Mouse (Mus musculus): ENCODE results near the gene Faap20.
A peak's percentile ranks its signal among the peaks of the same experiment; 100 is the strongest.

Faap20 gene

DNA sequence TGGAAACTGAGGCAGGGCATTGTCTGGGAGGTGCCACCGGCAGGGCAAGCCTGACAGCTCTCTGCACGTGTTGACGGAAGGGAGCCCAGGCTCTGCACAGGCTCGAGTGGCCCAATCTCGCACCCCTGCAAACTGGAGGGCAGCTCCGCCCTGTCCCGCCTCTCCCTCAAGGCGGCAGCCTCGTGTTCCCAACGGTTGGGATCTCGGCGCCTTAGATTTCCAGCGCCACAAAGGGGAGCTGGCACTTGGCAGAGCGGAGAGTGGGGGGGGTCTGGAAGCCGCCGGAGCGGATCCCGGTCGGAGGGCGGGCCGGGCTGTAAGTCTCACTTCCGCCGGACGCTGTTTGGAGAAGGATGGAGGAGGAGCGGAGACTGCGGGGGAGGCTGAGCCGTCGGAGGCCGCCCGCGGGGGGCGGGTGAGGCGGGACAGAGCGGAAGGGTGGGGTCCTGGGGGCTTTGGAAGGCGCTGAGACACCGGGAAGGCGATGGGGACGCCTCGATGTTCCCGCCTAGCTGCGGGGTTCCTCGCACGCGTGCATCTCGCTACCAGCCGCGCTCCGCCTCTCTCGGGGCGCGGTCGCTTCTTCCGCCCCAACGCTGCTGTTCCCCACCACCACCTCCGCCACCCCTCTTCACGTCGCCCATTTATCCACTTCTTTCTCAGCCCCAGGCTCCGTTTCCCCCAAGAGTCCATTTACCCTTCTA lies at the start of gene Faap20:
Gene Faap20, plus strand, starts transcription at position 155 of the 704 bp plus-strand sequence.
- peak; percentile 82 to 90 for DNase-seq (ENCODE audit: low spot score in 2 of 2)

DNA sequence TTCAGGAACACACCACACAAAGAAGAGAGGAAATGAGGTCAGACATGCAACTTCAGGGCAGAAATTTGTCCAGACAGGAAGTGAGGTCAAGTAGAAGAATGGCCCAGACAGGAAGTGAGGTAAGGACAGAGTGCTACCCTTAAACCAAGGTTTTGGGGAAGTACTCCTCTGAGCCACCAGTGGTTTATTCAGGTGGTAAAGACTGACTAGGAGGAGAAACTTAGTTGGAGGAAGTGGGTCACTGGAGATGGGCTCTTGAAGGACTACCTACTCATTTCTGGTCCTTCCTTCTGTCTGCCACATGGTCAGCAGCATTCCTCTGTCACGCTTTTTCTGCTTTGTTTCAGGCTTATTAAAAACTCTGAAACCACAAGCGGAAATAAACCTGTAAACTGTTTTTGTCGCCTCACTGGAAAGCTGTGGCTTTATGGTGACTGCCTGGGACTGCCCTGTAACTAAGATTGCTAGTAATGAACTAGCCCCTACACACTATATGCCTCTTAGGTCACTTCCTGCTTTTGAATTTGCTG lies 48.7 kb upstream of the Faap20 start:
- no peak for DNase-seq (ENCODE audit: low spot score in 2 of 2)

DNA sequence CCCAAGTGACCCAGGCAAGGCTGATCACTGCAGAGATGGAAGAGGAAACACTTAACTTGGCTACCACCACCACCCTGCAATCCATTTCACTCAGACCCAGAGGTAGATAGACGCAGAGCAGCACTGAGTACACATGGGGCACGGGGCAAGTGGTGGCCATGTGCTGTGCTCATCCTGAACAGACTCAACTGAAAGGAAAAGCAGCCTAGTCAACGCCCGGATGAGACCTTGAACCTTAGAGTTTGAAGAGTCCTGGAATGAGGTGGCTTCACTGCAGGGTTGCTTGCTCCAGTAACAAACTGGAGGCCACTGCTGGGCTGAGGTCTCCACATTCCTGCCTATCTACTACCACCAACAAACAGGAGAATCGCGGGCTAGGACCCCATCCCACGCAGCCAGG lies 47.8 kb upstream of the Faap20 start:
- no peak for DNase-seq (ENCODE audit: low spot score in 2 of 2)

DNA sequence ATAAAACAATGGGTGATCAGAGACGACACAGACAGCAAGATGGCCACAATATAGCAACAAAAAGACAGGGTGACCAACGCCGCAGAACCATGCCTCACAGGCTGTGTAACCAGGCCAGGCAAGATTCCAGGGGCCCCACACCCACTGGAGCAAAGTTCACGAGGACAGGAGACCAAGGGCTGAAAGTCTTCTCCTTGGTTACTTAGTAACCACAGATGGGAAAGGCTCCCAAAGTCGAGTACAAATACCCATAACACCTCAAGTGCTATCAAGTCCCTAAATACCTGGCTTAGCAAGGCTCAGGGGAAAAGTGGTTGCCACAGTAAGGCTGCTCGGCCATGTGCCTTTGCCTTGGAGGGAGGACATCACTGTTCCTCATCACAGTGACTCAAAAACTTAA lies 43.7 kb upstream of the Faap20 start:
- peak; percentile 65 to 74 for DNase-seq (ENCODE audit: low spot score in 2 of 2)

- DNase-seq (ENCODE audit: low spot score in 2 of 2), result no peak
Observed at GRCm38 (mm10) chr4:155206498-155206897, 43.1 kb upstream of the Faap20 start.

GRCm38 (mm10) chr4:155207841-155208240 lies 41.8 kb upstream of the Faap20 start:
- no peak for DNase-seq (ENCODE audit: low spot score in 2 of 2)

GRCm38 (mm10) chr4:155208613-155209012 lies 41.0 kb upstream of the Faap20 start:
- no peak for DNase-seq (ENCODE audit: low spot score in 2 of 2)

GRCm38 (mm10) chr4:155209079-155209478 lies 40.5 kb upstream of the Faap20 start:
- DNase-seq (ENCODE audit: low spot score in 2 of 2), result no peak

GRCm38 (mm10) chr4:155209494-155209893 lies 40.1 kb upstream of the Faap20 start:
- no peak for DNase-seq (ENCODE audit: low spot score in 2 of 2)

GRCm38 (mm10) chr4:155213052-155213751 lies 36.4 kb upstream of the Faap20 start:
- no peak for DNase-seq (ENCODE audit: low spot score in 2 of 2)

- no peak for DNase-seq (ENCODE audit: low spot score in 2 of 2)
Observed at GRCm38 (mm10) chr4:155213752-155214054, 35.9 kb upstream of the Faap20 start.

DNA sequence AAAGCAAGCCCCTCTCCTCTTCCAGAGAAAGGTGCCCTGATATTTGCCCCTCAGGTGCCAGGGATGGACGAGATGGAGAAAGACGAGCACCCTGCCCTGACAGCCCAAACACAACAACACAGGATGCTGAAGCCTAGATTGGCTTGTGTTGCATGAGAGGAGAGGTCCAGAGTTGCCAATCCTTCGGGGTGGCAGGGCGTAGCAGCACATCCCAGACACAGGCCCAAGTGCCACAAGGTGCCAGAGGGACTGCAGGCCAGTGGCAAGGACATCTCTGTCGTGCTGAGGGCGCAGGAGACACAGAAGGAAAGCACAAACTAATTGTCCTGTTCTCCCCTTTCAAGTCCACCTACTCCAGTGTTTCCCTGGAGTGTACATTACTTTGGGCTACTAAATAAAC lies 35.4 kb upstream of the Faap20 start:
- DNase-seq (ENCODE audit: low spot score in 2 of 2), result no peak

DNA sequence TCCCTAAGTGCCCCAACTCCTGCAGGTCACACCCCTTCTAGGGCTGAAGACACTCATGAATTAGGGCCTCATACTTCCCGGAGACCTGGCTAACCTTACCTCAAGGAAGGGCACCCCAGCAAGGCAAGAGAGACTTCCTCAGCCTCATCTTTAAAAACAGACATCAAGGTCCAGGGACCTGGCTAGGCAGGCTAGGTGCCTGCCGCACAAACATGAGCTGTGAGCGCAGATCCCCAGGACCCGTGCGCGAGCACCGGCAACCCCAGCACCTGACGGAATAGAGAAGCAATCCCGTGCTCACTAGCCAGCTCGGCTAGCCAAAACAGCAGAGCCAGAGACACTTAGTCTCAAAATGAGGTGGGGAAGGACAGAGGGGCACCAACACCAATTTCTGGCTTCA lies 34.8 kb upstream of the Faap20 start:
- DNase-seq (ENCODE audit: low spot score in 2 of 2), result no peak

DNA sequence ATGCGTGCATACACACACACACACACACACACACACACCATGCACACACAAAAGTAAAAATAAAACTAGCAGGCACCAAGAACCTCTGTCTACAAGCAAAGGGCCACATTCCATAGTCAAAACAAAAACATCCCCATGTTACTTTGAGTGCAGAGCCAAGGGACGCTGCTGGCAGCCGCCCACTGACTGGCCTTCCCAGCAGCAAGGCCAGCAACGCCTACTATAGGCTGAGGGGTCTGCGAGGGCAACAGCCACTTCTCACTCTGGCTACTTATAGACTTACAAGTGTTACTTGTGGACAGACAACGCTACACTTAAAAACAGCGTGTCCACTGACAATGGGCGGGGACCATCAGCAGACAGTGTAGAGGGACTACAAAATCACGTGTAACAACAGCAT lies 34.4 kb upstream of the Faap20 start:
- no peak for DNase-seq (ENCODE audit: low spot score in 2 of 2)

DNA sequence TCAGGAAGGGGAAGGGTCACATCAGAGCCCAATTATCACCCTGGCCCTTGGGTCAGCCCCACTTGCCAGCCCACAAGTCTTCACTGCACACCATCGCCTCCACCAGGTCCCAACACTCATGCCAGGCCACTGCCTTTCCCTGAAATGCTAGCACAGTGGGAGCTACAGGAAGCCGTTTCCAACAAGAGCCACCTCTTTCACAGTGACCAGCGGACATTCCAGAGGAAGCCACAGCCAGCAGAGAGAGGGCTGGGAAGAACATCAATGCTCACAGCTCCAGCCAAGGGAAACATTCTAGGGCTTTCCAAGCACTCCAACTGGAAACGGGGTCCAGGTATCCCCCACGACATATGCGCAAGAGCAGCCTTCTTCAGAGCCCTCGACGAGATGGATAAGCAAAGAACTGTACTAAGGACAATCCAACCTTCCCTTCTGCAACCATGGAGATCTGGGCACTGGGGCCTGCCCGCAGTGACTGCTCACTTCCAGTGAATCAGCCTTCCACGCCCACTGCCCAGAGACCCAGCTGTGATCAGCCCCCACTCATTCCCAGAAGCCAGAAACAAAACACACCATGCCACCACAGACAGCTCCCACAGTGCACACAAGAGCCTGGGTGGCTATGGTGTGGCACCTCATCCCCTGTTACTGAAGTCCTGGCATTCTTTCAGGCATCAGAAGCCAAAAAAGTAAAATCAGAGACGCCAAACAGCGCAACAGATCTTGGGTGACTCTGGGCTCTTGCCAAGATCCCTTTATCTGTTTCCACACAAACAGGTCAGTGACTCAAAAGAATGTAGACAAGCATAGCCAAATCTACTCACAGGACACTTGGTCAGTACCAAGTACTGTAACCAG lies 33.6 kb upstream of the Faap20 start:
- DNase-seq (ENCODE audit: low spot score in 2 of 2), result no peak

DNA sequence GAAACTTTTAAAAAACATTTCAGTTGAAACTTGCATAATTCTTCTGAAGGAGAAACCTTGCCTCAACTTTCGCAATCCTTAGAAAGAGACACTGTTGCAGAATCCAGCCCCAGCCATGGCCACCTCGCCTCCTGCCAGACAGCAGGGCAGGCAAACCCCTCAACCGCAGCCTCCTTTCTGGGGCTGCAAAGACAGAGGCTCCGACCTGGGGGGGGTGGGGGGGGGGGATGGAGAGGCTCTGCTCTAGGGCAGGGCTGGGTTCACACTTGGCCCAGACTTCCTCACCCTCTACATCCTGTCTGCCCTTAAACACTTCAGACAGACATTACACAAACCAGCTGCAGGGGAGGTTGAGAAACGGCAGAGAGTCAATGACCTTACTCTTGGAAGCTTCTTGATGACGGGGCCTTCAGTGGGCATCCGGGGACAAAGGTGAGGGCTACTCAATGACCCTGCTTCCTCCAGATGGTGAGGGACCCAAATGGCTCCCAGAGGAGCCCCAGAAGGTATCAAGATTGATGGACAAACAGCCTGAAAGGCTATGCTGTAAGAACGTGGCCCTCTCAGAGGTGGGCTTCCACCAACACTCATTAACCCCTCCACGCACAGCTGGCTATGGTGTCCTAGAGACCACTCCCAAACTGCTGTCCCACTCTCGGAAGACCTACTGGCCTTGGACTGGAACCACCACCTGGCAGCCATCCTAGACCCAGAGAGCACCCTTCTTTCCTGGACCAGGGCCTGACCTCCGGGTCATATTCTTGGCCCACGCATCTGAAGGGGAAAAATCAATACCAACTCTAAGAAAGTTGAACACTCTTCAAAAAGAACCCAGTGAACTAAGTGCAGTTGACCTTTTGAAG lies 32.1 kb upstream of the Faap20 start:
- DNase-seq (ENCODE audit: low spot score in 2 of 2), result no peak

- DNase-seq (ENCODE audit: low spot score in 2 of 2), result no peak
Observed at GRCm38 (mm10) chr4:155218104-155218732, 31.4 kb upstream of the Faap20 start.

DNA sequence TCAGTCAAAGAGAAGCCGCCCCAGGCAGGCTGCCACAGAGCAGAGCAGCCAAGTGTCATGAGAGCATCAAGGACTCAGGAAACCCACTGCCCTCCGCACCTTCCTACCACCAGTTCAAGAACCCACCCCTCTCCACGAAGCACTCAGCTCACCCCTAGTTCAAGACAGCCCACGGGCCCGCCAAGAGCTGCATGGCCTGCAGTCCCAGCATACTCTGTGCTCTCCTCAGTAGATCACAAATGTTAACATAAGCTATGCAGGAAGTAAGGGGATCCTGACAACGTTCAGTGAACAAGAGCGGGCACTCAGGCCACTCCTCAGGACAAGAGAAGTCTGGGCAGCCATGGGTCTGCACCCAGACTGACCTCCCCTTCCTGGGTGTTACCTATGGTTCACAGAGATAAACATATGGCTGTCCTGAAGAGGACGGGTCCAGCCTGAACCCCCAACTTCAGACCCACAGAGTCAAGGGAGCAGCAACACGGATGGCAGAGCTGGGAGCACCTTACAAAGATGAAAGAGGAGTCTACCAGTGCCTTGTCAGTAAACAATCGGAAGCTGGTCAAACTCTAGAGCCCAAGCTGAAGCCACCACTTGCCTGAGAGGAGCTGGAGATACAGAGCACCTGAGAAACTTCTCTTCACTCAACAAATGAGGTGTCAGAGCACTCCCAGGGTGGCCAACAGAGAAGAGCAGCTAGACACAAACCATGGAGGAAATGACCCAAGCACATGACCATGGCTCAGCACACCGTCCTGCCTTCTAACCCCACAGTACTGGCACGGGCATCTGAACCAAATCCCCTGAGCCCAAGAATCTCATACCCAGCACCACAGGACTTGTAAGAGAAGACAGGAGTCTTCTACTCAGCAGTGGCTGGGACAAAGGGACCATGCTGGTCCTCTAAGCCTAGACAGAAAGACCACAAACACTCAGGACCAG lies 30.1 kb upstream of the Faap20 start:
- DNase-seq (ENCODE audit: low spot score in 2 of 2), result no peak

- no peak for DNase-seq (ENCODE audit: low spot score in 2 of 2)
Observed at GRCm38 (mm10) chr4:155220213-155221100, 29.1 kb upstream of the Faap20 start.

Data from urinary bladder, postnatal 36 days (tissue).